Mouse (Mus musculus) kidney, adult 11 months (tissue): ENCODE measurements around the gene Srp14.

ENCODE experiments used
- DNase-seq: peaks from one replicate; pipeline ENCODE4 v3.0.0; 2022

Srp14 gene

DNA sequence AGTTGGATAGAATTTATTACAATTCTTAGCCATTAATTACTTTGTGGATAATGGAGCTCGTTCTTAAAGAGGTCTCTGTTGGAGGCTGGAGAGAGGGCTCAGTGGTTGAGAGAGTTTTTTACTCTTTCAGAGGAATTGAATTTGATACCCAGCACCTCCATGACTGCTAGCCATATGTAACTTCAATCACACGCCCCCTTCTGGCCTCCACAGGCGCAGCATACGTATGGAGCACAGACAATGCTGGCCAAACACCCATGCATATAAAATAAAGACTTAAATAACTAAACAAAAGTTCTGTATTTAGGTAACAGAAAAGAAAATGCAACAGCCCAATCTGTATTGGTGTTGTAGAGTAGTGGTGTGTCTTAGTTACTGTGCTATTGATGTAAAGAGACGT is 47.9 kb downstream of the Srp14 start:
- no peak for DNase-seq

DNA sequence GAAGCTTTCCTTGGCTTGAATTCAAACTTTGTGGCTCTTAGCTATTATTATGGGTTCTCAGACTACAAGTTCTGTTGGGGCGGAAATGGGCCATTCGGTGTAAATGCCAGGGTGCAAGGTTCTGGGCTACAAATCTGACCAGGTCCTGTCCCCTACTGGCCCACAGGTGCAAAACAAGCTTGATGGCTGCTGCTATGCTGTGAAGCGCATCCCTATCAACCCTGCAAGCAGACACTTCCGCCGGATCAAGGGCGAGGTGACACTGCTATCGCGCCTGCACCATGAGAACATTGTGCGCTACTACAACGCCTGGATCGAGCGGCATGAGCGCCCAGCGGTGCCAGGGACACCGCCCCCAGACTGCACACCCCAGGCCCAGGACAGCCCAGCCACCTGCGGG is 48.9 kb downstream of the Srp14 start:
- no peak for DNase-seq

DNA sequence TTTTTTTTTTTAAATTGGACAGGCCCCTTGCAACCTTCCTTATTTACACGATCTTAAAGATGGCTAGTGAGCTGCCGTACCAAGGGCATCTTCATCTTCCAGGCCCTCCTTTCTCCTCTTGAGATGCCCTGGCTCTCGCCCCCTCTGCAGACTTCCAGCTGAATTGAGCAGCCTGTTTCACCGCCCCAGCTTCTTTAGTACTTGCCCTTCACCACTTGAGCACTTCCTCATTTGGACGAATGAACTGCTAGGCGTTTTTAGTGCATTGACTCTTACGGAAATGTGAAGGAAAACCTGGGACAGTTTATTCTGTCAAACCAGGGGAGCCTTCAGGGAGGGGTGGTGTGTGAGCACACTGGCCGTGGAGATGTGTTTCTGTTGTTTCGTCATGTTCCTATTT is 50.2 kb downstream of the Srp14 start:
- DNase-seq: no peak

DNA sequence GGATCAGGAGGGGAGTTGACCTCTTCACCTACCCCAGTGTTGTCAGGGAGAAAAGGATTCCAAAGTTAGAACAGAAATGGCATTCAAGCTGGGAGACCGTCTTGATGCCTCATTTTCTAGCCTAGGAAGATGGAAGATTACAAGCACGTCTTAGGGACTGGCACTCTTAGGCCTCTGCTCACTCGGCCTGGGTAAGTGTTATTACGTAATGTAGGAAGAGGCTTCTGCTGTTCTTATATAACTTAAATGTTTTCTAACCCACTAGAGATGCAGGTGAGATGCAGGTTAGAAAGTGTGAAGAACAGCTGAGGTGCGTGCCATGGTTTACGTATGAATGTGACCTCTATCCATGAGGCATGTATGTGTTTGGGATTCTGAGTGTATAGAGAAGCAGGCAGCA is 51.2 kb downstream of the Srp14 start:
- DNase-seq: no peak
